Mouse (Mus musculus): ENCODE results near the gene Sv2a.

Gene Sv2a

DNA sequence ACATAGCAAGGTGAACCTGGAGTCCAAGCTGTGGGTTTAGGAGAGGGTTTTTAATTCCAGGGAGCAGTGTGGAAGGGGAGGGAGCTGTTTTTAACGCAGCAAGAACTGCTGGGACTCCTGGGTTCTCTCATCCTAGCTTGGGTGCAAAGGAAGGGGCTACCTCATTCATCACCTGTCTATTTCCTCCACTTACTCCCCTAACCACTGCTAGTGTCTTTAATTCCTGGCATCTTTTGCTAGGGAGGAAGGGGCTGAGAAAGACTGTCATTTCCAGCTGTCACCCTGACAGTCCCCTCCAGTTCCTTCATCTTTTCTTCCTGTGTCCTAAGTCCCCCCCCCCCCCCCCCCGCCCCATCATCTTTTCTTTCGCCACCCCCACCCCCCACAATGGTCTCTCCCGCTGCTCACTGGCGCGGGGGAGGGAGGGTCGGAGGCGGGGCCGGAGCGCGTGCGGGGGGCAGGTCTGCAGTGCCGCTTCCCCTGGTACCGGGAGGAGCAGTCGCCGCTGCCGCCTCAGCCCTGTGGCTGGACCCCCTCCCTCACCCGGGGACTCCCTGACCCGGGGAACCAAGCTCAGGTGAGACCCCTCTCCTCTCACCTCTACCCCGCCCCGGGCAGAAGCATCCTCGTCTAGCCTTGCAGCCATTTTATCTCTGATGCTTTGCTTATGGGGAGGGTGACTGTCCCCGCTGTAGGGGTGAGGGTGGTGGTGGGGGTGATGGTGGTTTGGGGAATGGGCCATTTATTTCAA is at the start of gene Sv2a:
Sv2a (plus strand) TSS at position 425 of the 751 bp plus-strand sequence.
- DNase-seq (ENCODE audit: low spot score in 2 of 2) = peak; percentile 69 to 75

DNA sequence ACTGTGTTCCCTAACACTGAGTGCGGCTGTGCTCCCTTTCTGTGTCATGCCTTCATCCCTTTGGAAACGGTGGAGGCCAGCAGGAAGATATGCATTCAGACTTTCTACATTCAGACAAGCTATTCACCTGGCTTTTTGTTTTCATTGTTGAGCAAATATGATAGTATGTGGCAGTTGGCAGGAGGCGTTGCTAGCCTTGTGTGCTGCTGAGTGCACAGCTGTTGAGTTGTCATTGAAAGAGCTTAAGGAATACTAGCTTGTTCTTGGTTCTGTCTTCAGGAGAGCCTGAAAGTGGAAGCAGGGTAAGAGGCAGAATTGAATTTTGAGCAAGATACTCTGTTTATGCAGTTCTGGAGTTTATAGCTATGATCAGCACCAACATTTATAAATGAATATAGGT is 48.5 kb upstream of the Sv2a start:
- DNase-seq (ENCODE audit: low spot score in 2 of 2) = no peak

DNA sequence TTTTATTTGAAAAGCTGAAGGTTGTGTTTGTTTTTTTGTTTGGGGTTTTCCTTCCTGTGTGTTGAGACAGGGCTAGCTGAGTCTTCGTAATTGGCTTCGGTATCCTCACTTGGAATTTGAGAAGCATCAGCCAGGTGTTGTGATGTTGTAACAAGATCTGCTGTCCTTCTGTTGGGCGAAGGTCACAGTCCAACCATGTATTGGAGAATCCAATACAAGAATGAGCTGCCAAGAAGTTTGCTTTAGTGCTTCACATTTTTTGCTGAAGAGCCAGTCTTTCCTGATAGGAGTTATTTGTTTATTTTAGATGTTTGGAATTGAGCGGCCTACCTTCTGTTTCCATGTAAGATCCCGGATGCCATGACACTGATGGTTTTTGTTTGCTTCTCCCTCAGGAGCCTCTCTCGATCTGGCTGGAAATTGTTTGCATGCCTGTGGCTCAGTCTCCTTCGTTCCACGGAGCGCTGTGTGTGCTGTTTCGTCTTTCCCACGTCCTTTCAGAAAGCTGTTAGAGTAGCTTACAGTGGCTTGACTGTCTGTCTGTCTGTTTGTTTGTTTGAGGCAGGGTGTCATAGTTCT is 47.5 kb upstream of the Sv2a start:
- no peak for DNase-seq (ENCODE audit: low spot score in 2 of 2)

DNA sequence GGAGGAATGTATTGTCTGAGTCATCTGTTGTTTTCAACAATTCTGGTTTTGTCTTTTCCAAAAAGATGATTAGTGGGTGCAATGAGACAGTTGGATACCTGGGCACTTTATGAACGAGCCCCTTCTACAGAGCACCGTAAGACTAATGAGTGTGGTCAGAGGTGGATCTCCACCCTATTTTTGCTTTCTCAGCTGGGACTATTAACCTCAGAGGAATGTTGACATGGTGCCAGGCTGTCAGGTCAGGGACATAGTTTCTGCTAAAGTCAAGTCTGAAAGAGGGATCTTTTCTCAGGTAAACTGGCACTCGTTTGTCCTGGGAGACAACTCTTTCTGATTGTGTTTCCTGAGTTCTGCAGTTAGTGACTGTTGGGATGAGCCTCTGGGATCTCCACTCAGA is 45.9 kb upstream of the Sv2a start:
- DNase-seq (ENCODE audit: low spot score in 2 of 2) = no peak

DNA sequence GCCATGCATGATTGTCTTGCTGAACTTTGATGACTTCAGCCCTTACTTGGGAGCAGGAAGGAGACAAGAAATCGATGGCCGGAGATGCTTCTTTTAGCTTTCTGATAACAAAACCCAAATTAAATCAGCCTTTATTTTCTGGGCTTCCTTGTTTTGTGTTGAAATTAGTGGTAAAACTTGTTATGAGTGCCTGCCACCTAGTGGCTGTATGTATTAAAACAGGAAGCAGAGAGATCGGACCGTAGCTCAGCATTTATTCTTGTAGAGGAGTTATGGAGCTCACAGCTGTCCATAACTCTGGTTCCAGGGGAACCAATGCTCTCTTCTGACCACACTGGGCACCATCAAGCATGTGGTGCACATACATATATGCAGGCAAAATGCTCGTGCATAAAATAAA is 33.0 kb upstream of the Sv2a start:
- DNase-seq (ENCODE audit: low spot score in 2 of 2) = no peak

DNA sequence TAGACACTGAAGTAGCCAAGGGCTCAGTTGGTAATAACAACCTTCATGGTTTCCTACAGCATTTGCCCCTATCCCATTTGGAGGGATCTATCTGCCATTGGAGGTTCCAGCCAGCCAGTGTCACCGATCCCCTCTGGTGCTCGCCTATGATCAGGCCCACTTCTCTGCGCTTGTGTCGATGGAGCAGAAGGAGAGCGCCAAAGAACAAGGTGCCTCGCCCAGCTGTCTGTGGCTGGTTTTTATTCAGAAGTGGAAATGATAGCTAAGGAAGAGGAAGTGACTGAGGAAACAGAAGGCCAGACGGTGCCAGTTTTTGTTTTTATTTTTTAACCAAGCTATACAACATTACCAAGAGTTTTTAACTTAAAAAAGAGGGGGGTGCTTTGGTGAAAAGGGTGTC is 29.1 kb upstream of the Sv2a start:
- no peak for DNase-seq (ENCODE audit: low spot score in 2 of 2)

DNA sequence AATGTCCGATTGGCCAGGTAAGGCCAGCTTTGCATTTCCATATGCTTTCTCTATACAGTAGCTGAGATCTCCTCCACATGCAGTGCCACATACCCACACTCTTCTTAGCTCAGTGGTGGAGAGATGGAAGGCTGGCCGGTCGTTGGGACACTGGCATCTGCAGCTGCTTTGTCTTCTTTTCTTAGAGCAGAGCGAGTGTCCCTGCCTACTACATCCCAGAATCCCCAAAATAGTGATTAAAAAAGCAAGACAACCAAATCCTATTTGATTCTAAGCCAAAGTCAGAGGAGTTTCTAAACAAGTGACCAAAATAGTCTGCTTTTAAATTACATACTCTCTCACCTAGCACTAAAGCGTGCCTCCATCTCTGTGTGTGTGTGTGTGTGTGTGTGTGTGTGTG is 28.3 kb upstream of the Sv2a start:
- no peak for DNase-seq (ENCODE audit: low spot score in 2 of 2)

DNA sequence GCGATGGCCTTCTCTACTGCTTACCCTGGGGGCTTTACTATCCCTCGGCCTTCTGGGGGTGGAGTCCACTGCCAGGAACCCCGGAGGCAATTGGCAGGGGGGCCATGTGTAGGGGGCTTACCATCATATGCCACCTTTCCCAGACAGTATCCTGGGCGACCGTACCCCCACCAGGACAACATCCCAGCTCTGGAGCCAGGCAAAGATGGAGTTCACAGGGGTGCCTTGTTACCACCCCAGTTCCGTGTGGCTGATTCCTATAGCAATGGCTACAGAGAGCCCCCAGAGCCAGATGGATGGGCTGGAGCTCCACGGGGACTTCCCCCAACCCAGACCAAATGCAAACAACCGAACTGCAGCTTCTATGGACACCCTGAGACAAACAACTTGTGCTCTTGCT is 25.4 kb upstream of the Sv2a start:
- DNase-seq (ENCODE audit: low spot score in 2 of 2) = no peak

DNA sequence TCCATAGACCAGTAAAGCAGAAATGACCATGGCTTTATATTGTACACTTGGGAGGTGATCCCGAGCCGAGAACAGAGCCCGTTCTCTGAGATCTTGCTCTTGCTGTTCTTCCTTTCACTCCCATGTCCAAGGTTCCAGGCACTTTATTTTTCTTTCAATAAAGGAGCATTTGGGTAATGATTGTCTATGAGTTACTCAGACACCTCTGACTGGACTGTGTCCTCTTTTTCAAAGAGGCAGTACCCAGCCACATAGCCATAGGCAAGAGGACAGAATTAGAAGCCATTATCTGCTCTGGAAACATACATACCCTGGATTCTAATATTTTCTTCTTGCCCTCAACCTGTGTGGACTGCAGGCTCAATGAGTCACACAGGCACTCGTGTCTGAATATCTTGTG is 21.1 kb upstream of the Sv2a start:
- no peak for DNase-seq (ENCODE audit: low spot score in 2 of 2)

DNA sequence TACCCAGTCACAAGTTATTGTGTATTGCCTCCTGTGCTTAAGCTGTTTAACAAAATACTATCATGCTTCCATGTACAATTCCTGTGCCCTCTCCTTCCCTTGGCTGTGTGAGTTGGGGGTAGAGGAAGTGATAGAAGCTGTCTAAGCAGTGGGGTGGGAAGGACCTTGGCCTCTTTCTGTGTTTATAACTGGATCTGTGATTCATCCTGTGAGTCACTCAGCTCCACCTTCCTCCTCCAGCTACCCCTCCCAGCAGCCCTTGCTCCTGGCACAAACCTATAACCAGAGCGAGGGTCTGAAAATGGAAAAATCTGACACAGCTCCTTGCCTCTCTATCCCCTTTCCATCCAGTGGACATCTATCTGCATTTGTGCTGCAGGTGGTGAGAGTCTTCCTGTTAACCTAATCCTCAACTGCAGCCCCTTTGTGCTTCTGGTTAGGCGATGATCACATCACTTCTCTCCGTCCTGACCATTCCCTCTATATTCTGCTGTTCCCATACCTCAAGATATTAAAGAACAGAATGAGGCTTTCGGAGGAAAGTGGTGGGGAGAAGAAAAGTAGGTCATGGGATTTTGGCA is 20.6 kb upstream of the Sv2a start:
- no peak for DNase-seq (ENCODE audit: low spot score in 2 of 2)

DNA sequence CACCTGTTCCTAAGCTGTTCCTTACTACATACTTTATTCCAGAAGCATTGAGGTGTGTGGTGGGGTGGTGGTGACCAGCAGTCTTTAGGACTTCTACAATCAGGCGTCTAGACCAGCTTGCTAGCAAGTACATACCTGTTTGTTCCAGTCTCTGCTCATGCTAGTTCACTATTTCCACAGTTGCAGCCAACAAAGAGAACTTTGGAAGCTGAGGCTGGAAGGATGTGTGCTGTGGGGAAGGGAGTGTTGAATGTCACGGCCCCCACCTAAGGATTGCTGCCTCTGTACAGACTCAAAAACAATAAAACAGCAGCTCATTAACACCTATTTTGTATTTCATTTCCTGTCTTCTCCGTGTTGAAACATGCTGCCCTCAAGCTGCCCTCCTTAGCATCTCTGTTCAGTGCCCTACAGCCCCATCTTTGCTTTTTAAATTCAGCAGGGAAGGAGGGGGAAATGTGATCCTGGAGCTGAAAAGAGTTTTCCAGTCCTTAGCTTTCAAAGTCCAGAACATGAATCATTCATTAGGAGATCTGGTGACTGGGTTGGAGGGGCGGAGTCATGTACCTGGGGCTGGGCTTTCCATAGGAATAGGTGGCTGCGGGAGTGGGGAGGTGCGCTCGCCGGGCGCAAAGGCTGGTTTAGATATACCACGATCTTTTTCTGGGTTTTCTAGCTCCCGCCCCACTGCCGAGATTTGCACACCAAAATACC is 20.0 kb upstream of the Sv2a start:
- DNase-seq (ENCODE audit: low spot score in 2 of 2) = no peak

DNA sequence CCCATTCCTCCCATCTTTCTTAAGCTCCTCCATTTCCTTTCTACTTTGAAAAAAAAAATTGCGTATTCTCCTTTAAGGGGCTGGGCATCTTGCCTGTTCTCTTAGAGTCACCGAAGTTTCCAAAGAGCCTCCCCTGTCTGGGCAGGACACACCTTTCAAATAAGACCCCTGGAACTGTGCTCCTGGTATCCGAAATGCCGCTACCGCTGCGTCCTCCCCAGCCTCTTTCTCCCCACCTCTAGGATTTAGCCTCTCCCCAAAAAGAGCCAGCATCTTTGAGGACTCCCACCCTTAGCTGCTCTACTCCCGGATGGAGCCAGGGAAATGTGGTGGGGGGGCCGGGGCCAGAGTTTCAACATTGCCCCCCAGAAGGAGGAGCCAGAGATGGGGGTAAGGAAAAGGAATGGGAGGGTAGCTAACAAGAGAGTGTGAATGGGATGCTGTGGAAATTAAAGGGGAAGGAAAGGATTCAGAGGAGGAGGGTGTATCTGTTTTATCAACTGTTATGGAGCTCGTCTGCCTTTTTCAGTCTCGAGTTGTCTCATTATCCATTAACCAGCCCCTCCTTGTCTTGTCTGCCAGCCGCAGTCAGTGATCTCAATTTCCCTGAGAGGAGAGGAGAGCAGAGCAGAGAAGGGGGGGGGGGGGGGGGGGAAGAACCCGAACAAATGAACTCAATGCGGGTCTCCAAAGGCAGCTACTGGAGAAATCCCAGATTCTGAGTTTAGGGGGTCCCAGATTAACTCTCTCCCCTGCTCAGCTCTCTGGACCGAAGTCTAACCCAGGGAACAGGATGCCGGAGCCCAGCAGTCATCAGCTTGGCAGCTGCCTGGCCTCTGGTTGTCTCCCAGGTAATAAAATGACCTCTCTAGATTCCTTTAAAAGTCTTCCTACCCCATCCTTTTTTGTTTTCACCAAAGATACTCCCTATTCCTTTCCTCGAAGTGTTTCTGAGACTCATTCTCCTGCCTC is 18.8 kb upstream of the Sv2a start, which contains the start of gene Mtmr11:
Mtmr11 (plus strand) TSS at position 136 of the 972 bp plus-strand sequence.
- DNase-seq (ENCODE audit: low spot score in 2 of 2) = no peak

DNA sequence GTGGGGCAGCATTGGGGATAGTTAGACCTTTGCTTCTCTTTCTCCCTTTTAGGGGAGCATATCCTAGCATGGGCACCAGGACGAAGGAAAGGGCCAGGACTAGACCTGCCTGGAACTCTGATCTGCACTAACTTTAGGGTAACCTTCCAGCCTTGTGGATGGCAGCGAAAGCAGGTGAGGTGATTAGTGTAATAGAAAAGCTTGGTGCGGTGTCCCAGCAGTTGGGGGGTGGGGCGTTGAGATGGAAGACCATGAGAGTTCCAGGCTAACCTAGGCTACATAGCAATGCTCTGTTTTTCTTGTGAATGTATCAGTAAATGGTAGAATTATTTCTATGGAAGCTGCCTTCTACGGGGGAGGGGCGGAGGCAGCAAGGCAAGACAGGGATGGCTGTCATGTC is 17.9 kb upstream of the Sv2a start:
- no peak for DNase-seq (ENCODE audit: low spot score in 2 of 2)

DNA sequence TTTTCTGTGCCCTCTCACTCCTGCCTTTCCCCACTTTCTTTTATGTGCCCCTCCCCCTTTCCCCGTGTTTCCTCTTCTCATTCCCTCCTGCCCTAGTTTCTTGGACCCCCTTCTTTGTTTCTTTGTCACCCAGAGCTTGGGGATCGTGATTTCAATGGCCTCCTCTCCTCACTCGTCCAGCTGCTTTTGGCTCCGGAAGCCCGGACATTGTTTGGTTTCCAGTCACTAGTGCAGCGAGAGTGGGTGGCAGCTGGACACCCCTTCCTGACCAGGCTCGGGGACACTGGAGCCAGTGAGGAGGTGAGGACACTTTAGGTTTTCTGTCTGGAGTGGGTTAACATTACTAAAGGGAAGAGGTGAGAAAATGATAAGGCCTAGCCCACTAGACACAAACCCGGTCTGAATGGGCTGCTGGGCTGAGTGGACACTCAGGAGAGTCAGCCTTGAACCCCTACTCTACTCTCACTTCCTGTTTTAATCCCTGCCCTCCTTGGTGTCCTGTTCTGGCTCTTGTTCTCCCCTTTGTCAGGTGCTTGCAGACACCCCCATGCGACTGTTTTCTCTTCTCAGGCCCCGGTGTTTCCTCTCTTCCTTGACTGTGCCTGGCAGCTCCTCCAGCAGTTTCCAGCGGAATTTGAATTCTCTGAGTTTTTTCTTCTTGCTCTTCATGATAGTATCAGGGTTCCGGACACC is 12.3 kb upstream of the Sv2a start:
- no peak for DNase-seq (ENCODE audit: low spot score in 2 of 2)

DNA sequence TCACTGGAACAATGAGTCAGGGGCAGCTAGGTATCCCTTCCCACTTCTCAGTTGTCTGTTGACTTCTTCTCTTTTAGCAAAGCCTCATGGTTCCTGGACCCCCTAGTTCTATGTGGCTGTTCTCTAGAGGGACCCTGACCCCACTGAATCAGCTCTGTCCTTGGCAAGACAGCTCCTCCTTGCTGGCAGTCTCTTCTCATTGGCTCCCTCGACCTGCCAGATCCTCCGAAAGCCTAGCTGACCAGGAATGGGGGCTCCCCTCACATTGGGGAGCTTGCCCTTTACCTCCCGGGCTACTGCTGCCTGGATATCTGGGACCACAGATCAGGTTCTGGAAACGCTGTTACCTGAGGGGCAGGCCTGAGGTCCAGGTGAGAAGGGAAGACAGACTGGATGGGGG is 10.7 kb upstream of the Sv2a start:
- no peak for DNase-seq (ENCODE audit: low spot score in 2 of 2)

DNA sequence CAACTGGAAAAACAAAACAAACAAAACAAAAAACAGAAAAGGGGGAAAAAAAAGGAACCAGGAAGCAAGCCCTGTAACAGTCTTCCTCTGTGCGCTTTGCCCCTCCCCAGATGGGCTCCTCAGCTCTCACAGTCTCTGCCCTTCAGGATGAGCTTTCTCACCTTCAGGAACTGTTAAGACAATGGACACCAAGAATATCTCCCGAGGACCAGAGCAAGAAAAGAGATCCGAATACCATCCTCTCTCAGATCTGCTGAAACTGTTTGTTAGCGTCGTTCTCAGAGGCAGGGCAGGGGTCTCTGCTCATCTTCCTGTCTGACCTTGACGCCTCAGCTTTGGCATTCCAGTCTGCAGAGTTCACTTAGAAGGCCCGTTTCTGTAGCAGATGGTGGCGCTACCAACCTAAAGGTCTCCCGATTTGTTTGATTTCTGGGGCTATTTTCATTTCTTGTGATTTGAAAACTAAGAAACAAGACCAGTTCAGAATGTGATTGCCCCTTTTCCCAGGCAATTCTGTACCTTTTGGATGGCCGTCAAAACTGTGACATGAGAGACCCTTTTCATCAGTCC is 9.9 kb upstream of the Sv2a start:
- DNase-seq (ENCODE audit: low spot score in 2 of 2) = no peak

DNA sequence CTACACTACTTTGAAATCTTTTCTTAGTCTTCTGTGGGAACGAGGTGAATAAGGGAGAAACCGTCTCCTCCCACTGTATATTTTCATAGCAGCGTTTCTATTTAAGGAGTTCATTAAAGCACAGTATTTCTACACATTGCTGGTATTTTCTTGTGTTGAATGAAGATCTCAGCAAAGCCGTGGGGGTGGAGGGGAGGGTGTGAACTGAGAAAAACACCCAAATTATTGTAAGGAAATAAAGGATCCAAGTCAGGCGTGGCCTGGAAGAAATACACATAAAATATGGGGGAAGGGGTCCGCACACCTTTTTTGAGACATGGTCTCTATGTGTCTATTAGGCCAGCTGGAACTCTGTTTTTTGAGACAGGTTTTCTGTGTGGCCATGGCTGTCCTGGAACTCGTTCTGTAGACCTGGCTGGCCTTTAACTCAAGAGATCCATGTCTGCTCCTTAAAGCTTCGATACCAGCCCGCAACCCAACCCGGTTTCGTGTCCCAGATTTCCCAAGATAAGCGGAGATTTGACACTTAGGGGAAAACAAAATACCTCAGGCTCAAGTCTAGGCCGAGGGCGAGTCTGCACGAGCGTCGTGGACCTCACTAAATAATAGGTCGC is 9.3 kb upstream of the Sv2a start:
- DNase-seq (ENCODE audit: low spot score in 2 of 2) = no peak

DNA sequence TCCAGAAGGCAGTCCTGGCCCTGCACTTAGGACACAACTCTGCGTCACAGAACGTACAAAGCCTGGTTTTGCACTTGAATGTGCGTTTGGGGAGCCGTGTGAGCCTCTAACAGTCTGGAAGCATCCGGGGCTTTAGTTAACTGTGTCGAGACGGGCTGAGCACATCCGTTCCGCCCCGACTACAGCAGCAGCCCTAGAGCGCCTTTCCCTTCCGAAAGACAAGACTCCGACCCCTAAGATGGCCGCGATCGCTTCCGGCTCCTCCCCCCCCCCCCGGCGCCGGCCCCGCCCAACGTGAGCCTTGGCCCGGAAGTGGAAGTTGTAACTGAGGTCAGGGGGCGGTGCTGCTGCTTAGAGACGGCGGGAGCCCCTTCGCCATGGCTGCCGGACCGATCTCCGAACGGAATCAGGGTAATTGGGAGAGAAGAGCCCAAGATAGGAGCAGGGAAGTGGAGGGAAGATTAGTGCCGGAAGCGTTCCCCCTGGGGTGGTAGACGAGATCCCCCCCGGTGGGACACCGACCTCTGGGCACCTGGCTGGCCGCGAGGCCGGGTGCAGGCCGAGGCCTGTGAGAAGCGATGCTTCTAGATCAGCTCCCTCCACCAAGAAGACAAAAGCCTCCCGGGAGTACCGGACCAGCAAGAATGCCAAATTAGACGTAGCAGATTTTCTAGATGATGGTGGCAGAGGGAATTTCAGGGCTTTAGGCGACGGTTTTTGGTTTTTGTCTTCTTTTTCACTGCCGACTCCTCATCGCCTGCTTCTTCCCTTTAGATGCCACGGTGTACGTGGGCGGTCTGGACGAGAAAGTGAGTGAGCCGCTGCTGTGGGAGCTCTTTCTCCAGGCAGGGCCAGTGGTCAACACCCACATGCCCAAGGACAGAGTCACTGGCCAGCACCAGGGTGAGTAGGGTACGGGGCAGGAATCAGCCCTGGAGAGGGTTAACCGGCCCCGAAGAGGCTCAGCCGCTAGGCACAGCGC is 8.5 kb upstream of the Sv2a start, which contains the start of gene Sf3b4:
Sf3b4 (plus strand) TSS at position 136 of the 982 bp plus-strand sequence.
- peak; percentile 82 to 83 for DNase-seq (ENCODE audit: low spot score in 2 of 2)

DNA sequence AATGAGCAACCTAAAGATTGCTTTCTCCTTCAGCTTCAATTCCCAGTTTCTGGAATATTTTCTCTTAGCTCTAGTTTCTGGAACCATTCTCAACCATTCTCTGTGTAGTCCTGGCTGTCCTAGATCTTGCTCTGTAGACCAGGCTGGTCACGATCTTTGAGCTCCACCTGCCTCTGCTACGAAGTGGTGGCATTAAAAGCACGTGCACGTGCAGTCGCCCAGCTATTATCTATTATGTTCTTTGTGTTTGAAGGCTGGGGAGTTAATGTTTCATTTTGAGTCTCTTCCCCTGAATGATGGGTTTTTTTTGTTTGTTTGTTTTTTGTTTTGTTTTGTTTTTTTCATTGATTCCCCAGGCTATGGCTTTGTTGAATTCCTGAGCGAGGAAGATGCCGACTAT is 7.8 kb upstream of the Sv2a start:
- DNase-seq (ENCODE audit: low spot score in 2 of 2) = no peak

Data from frontal cortex, postnatal 10 days (tissue).